Mouse (Mus musculus) cerebellum, adult 18-20 months (tissue): ENCODE data around the gene Zfp579.
A peak's percentile ranks its signal among the peaks of the same experiment; 100 is the strongest.

Source experiments
- DNase-seq, 2 experiments: peaks; one replicate each; pipeline ENCODE4 v3.0.0; 2021

The Zfp579 gene

DNA sequence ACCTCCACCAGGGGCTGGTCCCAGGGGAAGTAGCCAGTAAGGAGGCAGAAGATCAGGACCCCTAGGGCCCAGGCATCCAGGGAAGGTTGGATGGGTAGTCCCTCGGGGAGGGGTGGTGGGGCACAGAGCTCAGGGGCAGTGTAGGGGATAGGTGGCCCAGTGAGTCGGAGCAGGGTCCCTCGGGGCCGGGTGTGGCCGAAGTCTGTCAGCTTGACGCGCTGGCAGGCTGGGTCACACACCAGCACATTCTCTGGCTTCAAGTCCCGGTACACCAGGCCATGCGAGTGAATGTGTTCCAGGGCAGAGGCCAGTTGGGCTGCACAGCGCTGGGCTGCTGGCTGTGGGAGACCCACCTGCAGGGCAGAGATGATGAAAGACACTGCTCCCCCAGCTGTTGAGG is 38.6 kb downstream of the Zfp579 start:
- DNase-seq = no peak

DNA sequence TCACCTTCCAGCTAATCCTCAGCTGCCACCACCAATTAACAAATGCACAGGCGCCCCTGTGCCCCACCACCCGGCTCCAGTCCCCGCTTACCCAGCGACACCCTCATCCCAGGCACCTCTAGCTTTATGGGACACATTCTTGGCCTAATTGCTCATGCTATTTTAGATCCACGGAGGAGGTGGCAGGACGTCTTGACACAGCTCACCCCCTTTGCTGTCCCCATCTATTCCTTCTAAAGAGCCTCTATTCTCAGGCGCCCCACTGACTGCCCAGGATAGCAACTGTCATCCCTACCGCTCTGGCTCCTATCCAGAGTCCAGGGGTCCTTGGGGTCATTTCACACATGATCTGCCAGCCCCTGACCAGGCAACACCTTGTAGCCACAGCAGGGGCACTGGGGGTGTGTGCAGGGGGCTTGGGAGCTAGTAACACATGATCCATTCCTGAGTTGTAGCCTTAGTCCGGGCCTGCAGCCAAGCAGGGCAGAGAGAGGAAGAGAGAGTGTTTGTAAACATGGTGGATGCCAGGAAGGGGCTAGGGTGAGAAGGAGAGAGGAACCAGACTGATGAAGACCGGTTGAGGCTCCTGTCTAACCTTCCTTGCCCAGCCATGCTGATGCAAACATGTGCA is 42.0 kb downstream of the Zfp579 start:
- no peak for DNase-seq

GRCm38 (mm10) chr7:4950561-4951342 is 45.2 kb downstream of the Zfp579 start:
- no peak for DNase-seq

DNA sequence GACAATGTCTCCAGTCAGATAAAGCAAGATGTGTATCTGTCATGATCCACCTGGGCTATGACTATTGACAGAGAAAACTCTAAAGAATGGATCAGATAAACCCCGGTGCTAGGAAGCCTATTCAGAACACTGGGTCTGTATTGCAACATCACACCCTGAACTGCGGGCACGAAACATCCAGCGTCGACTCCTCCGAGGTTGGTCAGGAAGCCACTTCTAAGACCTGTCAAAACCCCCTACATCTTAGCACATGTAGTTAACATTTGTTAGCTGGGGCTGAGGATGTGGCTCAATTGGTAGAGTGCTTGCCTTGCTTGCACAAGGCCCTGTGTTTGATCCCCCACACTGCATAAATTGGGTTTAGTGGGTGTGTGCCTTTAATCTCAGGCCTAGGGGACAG is 47.6 kb downstream of the Zfp579 start:
- no peak for DNase-seq

GRCm38 (mm10) chr7:4947855-4948254 is 48.1 kb downstream of the Zfp579 start:
- no peak for DNase-seq

DNA sequence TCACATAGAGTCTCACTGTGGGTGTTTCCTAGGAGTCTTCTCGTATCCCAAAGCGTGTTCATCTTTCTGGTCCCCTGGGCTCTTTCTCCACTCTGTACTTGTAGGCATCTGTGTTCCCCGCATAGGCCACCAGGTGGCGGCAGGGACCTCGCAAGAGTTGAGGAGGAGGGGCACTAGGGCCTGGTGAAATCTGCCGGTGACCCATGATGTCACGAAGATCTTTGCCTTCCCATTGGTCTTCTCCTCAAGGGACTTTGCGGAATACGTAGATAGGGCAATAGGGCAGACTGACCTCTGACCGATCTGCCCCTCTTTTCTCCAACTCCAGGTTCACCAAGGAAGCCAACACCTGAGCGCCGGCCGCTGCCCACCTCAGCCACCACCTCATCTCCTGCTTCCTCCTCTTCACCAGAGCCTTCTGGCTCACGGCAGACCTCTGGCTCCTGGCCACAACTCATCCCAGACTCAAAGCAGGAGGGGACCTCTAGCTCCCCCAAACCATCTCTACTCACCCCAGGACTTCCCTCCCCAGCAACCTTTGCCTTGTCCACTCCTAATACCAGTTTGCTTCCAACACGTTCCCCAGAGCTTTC is 52.6 kb downstream of the Zfp579 start:
- peak; percentile 97 to 98 for DNase-seq

- DNase-seq = peak in 1 of 2 experiments; percentile 22
These were observed 53.3 kb downstream of the Zfp579 start for GRCm38 (mm10) chr7:4942673-4943072.

DNA sequence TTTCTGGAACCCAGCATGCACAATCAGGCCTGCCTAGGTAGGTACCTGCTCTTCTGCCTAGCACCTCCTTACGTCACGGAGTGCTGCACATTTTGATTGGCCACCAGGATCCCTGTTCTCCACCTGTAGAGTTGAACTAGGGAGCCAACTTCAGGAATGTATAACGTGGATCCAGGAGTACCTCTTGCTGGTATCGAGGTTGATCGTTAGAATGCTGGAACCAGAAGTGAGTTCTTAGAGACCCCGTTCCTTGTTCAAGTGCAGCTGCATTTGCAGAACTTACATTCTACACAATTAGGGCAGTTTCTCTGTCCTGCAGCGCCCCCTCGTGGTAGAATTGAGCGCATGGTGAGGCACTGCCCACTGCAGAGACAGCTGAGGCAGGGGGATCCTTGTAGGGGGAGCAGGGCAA is 55.9 kb downstream of the Zfp579 start:
- DNase-seq = peak; percentile 74 to 85

- peak; percentile 79 for DNase-seq
These were observed 57.5 kb downstream of the Zfp579 start for GRCm38 (mm10) chr7:4938456-4938855.

DNA sequence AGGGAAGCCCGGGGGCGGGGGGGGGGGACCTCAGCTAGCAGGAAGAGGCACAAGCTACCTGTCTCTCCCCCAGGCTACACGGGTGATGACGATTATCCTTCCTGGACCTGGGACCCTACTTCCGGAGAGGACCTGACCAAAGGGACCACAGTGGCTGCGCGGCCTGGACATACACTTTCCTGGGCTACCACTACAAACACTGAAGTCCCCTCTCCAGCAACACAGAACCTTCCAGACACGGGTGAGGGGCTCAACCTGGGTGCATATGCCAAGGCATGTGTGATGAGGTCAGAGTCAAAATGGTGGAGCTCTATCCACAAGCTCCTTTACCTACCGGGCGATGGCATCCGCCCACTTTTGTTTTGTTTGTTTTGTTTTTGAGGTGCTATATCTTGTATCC is 58.6 kb downstream of the Zfp579 start:
- DNase-seq = no peak

- no peak for DNase-seq
These were observed 59.1 kb downstream of the Zfp579 start for GRCm38 (mm10) chr7:4936832-4937231.

DNA sequence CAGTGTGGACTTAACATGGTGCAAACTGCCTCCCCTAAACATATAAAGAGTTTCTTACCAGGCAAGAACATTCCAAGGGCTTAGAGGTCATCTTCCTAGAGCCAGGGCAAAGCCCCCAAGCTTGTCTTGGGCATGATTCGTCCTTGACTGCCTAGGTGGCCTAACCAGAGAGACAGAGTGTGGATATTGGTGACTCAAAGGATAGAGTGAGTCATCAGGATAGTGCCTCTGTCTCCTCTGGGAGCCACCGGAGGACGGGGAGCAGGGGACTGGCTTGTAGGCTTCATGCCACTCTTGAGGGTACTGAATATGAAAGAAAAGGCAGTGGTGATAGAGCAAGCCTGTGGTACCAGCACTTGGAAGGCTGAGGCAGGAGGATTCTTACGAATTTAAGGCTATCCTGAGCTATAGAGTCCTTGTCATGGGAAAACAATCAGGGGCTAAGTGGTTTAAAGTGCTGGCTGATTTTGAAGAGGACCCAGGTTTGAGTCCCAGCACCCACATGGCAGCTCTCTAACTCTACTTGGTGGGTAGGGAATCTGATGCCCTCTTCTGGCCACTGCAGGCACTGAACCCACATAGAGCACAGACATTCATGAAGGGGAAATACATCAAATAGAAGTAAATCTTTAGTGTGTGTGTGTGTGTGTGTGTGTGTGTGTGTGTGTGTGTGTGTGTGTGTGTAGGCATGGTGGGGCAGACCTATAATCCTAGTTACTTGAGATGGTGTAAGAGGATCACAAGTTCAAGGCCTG is 61.6 kb downstream of the Zfp579 start:
- no peak for DNase-seq
